Mouse (Mus musculus): ENCODE measurements around the gene Kcnj4.

DNA sequence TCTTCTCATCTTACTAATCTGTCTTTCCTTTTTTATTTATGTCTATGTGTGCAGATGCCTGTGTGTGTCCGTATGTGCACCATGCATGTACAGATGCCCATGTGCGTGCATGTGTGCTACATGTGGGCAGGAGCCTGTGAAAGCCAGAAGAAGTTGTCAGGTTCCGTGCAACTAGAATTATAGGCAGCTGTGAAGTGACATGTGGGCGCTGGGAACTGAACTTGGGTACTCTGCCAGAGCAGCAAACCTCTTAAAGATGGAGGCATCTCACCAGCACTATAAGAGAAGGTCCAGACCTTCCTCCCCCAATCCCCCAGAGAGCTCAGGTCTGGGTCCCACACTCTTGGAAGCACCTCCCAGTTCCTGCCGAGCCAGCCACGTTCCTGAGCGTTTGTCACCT lies 1.4 kb upstream of the Kcnj4 start:
- TF ChIP-seq CTCF (IDR thresholded peaks at IDR 0.05; ENCODE audit: extremely low read depth, insufficient read depth, low read length) = no peak
- TF ChIP-seq POLR2A (IDR thresholded peaks at IDR 0.05; ENCODE audit: extremely low read depth, insufficient read depth, low read length) = no peak
